Mouse (Mus musculus): Measurements from ENCODE around the gene Fkbp7.
A peak's percentile ranks its signal among the peaks of the same experiment; 100 is the strongest.
"Not testable (repeated sequence)": the region's sequence is repeated elsewhere in the genome, so short reads cannot be mapped to it uniquely, and the experiment has no call there.

The Fkbp7 gene

GRCm38 (mm10) chr2:76665531-76665930 lies 7.4 kb downstream of the Fkbp7 start:
- DNase-seq (ENCODE audit: low read depth, low spot score): no peak

- DNase-seq (ENCODE audit: low read depth, low spot score): no peak
Observed at GRCm38 (mm10) chr2:76659419-76659818, 13.5 kb downstream of the Fkbp7 start.

DNA sequence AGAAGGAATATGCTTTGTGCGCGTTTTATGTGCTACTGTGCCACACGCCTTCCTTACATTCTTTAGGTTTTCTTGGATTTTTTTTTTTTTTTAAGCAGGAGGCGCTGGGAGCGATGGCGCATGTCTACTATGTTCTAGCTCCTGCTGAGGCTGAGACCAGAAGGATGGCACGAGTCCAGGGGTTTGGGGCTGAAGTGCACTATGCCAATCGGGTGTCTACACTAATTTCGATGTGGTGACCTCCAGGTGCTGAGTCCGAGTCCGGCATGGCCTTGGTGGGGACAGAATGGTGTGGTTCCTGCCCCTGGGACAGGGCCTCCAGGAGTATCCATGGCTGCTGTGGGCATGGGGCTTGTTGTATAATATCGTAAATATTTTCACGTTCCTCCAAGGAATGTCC lies 14.4 kb downstream of the Fkbp7 start:
- no peak for DNase-seq (ENCODE audit: low read depth, low spot score)

- no peak for DNase-seq (ENCODE audit: low read depth, low spot score)
Observed at GRCm38 (mm10) chr2:76655982-76656381, 16.9 kb downstream of the Fkbp7 start.

GRCm38 (mm10) chr2:76655444-76655843 lies 17.5 kb downstream of the Fkbp7 start:
- DNase-seq (ENCODE audit: low read depth, low spot score): no peak

DNA sequence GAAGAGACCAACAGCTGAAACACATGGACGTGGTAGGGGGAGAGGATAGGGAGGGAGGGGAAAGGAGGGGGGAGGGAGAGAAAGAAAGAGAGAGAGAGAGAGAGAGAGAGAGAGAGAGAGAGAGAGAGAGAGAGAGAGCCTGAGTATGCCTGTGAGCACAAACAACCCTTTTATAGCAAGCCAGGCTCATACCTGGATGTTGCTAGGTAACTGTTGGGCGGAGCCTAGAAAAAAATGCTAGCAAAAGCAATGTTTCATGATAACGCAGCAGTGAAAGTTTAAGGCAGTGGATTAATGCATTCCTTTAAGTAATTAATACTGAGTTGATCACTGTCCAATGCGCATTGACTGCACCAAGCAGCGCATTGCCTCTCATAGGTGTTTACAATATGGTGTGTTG lies 18.3 kb downstream of the Fkbp7 start:
- no peak for DNase-seq (ENCODE audit: low read depth, low spot score)

DNA sequence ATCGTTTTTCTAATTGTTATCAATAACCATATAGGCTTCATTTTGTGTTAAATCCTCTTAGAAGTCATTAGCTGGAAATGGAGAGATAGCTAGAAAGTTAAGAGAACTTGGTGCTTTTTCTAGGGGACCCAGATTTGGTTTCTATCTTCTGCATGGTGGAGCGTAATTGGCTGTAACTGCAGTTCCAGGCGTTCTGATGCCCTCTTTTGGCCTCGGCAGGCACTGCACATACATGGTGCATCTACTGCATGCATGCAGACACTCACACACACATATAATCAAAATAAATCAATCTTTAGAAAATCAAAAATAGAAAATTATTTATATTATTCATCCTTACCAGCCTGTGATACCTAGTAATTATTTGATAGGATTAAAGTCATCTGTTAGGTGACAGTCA lies 19.8 kb downstream of the Fkbp7 start:
- DNase-seq (ENCODE audit: low read depth, low spot score): no peak

DNA sequence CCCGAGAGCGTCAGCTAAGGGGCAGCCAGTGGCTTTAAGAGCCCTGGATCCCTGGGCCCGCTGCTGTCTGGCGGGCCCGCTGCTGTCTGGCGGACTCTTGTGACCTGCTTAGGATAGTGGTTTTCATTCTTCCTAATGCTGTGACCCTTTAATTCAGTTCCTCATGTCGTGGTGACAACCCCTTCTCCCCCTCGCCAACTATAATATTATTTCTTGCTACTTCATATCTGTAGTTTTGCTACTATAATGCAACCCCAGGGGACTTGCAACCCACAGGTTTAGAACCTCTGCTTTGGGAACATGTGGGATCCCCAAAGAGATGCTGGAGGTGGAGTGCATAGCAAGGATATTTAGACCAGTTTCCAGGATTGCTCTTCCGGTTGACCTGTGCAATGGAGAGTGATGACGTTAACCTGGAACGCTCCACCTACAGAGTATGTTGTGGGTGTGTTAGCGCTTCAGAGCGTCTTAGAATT lies 24.2 kb downstream of the Fkbp7 start:
- no peak for DNase-seq (ENCODE audit: low read depth, low spot score)

DNA sequence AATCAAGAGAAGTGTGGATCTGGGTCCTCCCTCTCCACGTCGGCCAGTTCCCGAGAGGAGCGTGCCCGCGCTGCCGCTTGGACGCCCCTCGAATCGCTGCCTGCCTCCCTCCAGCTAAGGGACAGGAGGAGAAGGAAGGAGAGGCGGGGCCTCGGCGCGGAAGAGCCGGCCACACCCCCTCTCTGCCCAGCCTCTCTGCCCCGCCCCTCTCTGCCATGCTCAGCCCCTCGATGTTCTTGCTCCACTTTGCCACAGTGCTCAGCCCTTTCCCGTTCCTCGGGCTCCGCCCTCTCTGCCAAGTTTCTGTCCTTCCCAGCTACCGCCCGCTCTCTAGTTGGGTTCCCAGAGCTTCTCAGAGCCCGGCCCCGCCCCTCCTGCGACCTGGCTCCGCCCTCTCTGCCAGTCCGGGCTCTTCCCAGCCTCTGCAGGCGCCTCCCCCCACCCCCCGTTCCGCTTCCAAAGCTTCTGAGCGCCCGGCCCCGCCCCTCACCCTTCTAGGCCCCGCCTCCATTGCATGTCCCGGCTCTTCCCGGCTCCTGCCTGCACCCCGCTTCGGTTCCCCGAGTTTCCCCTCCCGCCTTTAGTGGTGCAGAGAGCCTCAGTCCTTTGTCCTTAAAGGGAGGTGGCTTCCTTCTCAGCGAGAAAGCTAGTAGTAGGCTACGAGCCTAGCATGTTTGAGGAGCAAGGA lies 24.9 kb downstream of the Fkbp7 start, which contains the start of the genes Prkra and Pjvk:
Prkra (minus strand) TSS at position 133 of the 688 bp plus-strand sequence.
Pjvk (plus strand) TSS at position 594 of the 688 bp plus-strand sequence.
- peak; percentile 86 for DNase-seq (ENCODE audit: low read depth, low spot score)

DNA sequence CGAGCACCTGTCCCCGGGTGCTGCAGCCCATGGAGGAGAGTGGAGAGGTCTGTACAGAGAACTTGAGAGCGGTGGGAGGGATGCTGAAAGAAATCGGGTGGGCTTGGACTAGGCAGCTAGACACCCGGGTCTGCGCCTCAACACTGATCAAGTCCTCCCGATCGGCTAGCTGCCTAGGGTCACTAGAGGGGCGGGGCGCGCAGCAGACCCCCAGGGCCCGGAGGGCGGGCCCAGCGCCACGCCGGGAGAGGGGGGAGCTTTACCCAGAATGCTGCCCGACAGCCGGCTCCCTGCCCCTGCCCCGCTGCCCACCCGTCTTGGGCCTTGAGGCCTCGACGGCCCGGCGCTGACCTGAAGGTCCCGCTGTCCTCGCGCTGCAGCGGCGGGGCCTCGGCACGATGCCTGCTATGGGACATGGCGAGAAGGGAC lies 25.5 kb downstream of the Fkbp7 start:
- peak; percentile 50 for DNase-seq (ENCODE audit: low read depth, low spot score)

- no peak for DNase-seq (ENCODE audit: low read depth, low spot score)
Observed at GRCm38 (mm10) chr2:76643801-76644200, 29.1 kb downstream of the Fkbp7 start.

GRCm38 (mm10) chr2:76639637-76640036 lies 33.3 kb downstream of the Fkbp7 start:
- DNase-seq (ENCODE audit: low read depth, low spot score): no peak

- no peak for DNase-seq (ENCODE audit: low read depth, low spot score)
Observed at GRCm38 (mm10) chr2:76631600-76631999, 41.3 kb downstream of the Fkbp7 start.

DNA sequence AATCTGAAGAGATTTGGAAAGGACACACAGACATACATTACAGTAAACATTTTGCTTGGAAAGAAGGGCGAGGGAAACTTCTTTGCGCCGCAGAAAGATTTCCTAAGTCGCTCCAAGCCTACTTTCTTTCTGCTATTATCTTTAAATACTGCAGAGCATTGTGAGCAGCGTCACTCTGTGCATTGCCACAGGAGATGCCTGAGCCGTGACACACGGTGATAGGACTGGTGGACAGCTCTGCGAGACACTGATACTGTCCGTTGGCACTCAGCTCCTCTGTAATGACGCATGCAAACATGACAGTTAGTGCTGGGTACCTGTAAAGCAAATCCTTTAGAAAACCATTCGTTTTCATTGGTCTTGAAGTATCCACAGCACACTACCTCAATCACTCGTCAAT lies 42.6 kb downstream of the Fkbp7 start:
- no peak for DNase-seq (ENCODE audit: low read depth, low spot score)

DNA sequence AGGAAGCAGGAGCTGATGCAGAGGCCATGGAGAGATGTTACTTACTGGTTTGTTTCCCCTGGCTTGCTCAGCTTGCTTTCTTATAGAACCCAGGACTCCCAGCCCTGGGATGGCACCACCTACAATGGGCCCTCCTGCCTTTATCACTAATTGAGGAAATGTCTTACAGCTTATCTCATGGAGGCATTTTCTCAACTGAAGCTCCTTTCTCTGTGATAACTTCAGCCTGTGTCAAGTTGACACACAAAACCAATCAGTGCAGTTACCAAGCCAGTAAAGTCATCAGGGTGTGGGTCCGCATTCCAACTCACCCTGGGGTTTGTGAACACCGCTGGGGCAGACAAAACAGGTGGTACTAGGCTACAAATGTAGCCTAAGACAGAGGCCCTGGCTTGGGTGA lies 50.6 kb downstream of the Fkbp7 start:
- DNase-seq (ENCODE audit: low read depth, low spot score): not testable (repeated sequence)

DNA sequence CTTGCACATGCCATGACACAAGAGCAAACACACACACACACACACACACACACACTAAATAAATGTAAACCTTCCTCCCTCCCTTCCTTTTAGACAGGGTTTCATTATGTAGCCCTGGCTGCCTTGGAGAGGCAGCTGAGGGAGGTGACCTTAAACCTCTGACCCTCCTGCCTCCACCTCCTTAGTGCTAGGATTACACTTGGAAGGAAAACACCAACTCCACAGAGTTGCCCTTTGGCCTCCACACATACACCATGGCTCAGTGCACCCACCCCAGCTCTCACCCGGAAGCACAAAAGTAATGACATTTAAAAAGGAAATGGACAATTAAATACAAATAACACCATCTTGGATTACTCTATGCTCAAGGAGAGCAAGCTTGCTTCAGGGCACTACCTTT lies 51.2 kb downstream of the Fkbp7 start:
- no peak for DNase-seq (ENCODE audit: low read depth, low spot score)

DNA sequence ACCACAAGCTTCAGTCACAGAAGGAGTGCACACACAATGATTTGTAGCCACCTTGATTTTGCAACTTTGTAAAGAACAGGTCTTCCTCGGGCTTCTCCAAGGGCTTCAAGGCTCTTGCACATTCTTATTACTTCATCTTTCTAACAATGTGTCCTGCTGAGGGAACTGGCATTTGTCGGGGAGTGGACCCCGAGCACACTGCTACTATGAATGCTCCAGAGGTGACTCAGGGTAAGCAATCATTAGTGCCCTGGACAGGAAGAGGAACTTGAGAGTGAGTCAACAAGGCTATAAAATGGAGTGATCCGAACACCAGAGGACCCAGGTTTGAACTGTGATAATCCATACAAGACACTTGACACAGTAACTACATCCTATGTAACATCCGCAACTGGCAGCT lies 52.7 kb downstream of the Fkbp7 start:
- no peak for DNase-seq (ENCODE audit: low read depth, low spot score)

DNA sequence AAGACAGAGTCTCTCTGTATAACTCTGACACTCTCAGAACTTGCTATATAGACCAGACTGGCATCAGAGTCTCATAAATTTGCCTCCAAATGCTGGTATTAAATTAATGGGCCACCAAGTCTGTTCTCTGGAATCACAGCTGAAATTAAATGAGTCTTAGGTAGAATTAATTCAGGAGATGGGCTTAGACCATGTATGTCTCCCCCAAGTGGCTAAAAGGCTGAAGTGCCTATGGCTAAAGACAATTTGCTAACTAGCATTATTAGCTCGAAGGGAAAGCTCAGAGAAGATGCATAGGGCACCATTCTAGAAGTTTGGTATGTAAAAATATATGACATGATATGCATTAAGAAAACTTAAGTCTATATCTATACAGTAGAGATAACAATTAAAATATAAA lies 54.8 kb downstream of the Fkbp7 start:
- DNase-seq (ENCODE audit: low read depth, low spot score): peak; percentile 35
